Mouse (Mus musculus) cerebellum, adult 11-12 months (tissue): Measurements from ENCODE around the gene Rps19.
"Not testable (repeated sequence)": the region's sequence is repeated elsewhere in the genome, so short reads cannot be mapped to it uniquely, and the experiment has no call there.

ENCODE experiments used
- DNase-seq: peaks from one replicate; pipeline ENCODE4 v3.0.0; 2022

The Rps19 gene

GRCm38 (mm10) chr7:24883896-24884692 lies at the start of gene Rps19:
Gene Rps19, plus strand, starts transcription at chr7:24884371.
- peak; percentile 99 for DNase-seq

- DNase-seq, result not testable (repeated sequence)
These were observed 45.3 kb upstream of the Rps19 start for GRCm38 (mm10) chr7:24838732-24839409.

- no peak for DNase-seq
These were observed 44.8 kb upstream of the Rps19 start for GRCm38 (mm10) chr7:24839410-24839808.

- DNase-seq, result no peak
These were observed 43.8 kb upstream of the Rps19 start for GRCm38 (mm10) chr7:24840331-24840730.

- no peak for DNase-seq
These were observed 43.2 kb upstream of the Rps19 start for GRCm38 (mm10) chr7:24841009-24841408.

GRCm38 (mm10) chr7:24844144-24844543 lies 40.0 kb upstream of the Rps19 start:
- no peak for DNase-seq

- DNase-seq, result no peak
These were observed 39.0 kb upstream of the Rps19 start for GRCm38 (mm10) chr7:24845181-24845580.

- no peak for DNase-seq
These were observed 38.5 kb upstream of the Rps19 start for GRCm38 (mm10) chr7:24845713-24846112.

- not testable (repeated sequence) for DNase-seq
These were observed 37.6 kb upstream of the Rps19 start for GRCm38 (mm10) chr7:24846576-24846975.

GRCm38 (mm10) chr7:24850162-24850561 lies 34.0 kb upstream of the Rps19 start:
- no peak for DNase-seq

GRCm38 (mm10) chr7:24850899-24851303 lies 33.3 kb upstream of the Rps19 start:
- no peak for DNase-seq

- no peak for DNase-seq
These were observed 32.4 kb upstream of the Rps19 start for GRCm38 (mm10) chr7:24851596-24852325.

GRCm38 (mm10) chr7:24852557-24853232 lies 31.5 kb upstream of the Rps19 start:
- DNase-seq, result no peak

- no peak for DNase-seq
These were observed 31.0 kb upstream of the Rps19 start for GRCm38 (mm10) chr7:24853233-24853563.

GRCm38 (mm10) chr7:24853695-24854094 lies 30.5 kb upstream of the Rps19 start:
- no peak for DNase-seq

GRCm38 (mm10) chr7:24856460-24857120 lies 27.6 kb upstream of the Rps19 start:
- DNase-seq, result no peak

- DNase-seq, result no peak
These were observed 24.9 kb upstream of the Rps19 start for GRCm38 (mm10) chr7:24859234-24859633.

GRCm38 (mm10) chr7:24861913-24862312 lies 22.3 kb upstream of the Rps19 start, which contains the start of gene Gm9844:
Gene Gm9844, plus strand, starts transcription at chr7:24862213.
- DNase-seq, result no peak

- no peak for DNase-seq
These were observed 21.3 kb upstream of the Rps19 start for GRCm38 (mm10) chr7:24862853-24863252.

- no peak for DNase-seq
These were observed 20.0 kb upstream of the Rps19 start for GRCm38 (mm10) chr7:24864156-24864555.

- DNase-seq, result no peak
These were observed 15.1 kb upstream of the Rps19 start for GRCm38 (mm10) chr7:24869080-24869479.

- DNase-seq, result no peak
These were observed 14.5 kb upstream of the Rps19 start, which contains the start of the genes Lypd4 and Dmrtc2 for GRCm38 (mm10) chr7:24869532-24870165. Gene Lypd4, minus strand, starts transcription at chr7:24869941. Gene Dmrtc2, plus strand, starts transcription at chr7:24870057.
